Mouse (Mus musculus): ENCODE data around the gene Brms1. TPM values are rescaled to one million over a fixed set of nuclear protein-coding genes. Genes with fewer than 3 reads are reported as not detected.

Brms1 gene
- total and polyA plus RNA-seq, 3 experiments: 22.8 to 50.9 (median 36.3) TPM

DNA sequence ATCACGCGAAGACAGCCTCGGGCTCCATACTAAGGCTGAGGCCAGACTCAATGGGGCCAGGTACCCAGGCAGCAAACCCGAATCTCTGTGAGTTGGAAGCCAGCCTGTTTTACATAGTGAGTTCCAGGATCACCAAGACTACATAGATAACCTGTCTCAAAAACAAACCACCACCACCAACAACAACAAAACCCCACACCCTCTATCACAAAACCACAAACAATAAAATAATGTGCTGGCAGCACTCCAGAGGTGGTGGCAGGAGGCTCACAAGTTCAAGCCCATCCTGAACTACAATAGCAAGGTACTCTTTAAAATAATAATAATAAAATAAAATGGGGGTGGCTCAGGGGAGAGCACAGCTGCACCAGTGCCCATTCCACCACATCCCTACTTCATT, 4.6 kb upstream of the Brms1 start:
- Histone ChIP-seq H3K9me3 (replicated peaks; ENCODE audit: low read length) (no peaks in the 10 kb centered on the region), H3K4me2 (ENCODE audit: insufficient read depth, low read depth, poor library complexity, severe bottlenecking) (no peak overlapping the region), H3K27me3 (replicated peaks) (peaks cover 7% of the 10 kb centered on the region), H3K4me3 (replicated peaks in 1 of 3; ENCODE audit: low read depth in 2 of 3, low read length in 2 of 3, poor library complexity in 1 of 3) (no peak overlapping the region), H3K36me3 (replicated peaks in 1 of 2; ENCODE audit: control insufficient read depth in 1 of 2, insufficient read depth in 1 of 2, low read length in 1 of 2) (peaks cover 0 to 7% of the 10 kb centered on the region in 2 experiments), H3K9ac (ENCODE audit: insufficient read depth, low read depth) (no peak overlapping the region), H3K79me2 (replicated peaks; ENCODE audit: control insufficient read depth, extremely low read depth, insufficient read depth, poor library complexity, severe bottlenecking) (peaks cover 1% of the 10 kb centered on the region; the same call in 1 of the 2 replicates), H3K27ac (ENCODE audit: insufficient read depth, low read depth) (no peak overlapping the region), H3K4me1 (ENCODE audit: control insufficient read depth in 1 of 2, insufficient read depth in 2 of 2) (peaks cover 12 to 24% of the 10 kb centered on the region in 2 experiments)
- TF ChIP-seq USF1 (IDR thresholded peaks at IDR 0.05; ENCODE audit: low read depth, low read length): no peak
- TF ChIP-seq MAFK (IDR thresholded peaks at IDR 0.05; ENCODE audit: insufficient replicate concordance, low read length): no peak
- no peak for TF ChIP-seq POLR2AphosphoS2 (IDR thresholded peaks at IDR 0.05; ENCODE audit: low read depth, low read length)
- TF ChIP-seq MXI1 (IDR thresholded peaks at IDR 0.05; ENCODE audit: low read depth, low read length): no peak
- TF ChIP-seq HCFC1 (IDR thresholded peaks at IDR 0.05; ENCODE audit: low read depth, low read length): no peak
- no peak for TF ChIP-seq NRF1 (IDR thresholded peaks at IDR 0.05; ENCODE audit: low read depth, low read length)
- no peak for TF ChIP-seq JUN (IDR thresholded peaks at IDR 0.05; ENCODE audit: insufficient read depth, low read depth, low read length)
- TF ChIP-seq ZNF384 (IDR thresholded peaks at IDR 0.05; ENCODE audit: low read depth, low read length): no peak
- TF ChIP-seq ETS1 (conservative IDR thresholded peaks at IDR 0.05; ENCODE audit: low read depth, low read length): no peak
- TF ChIP-seq ZKSCAN1 (IDR thresholded peaks at IDR 0.05; ENCODE audit: borderline replicate concordance, low read depth, low read length): no peak
- TF ChIP-seq UBTF (IDR thresholded peaks at IDR 0.05; ENCODE audit: low read depth, low read length): no peak
- no peak for TF ChIP-seq E2F4 (IDR thresholded peaks at IDR 0.05; ENCODE audit: insufficient replicate concordance, low read depth, low read length)
- no peak for TF ChIP-seq RAD21 (IDR thresholded peaks at IDR 0.05; ENCODE audit: low read depth, low read length)
- TF ChIP-seq ZC3H11A (IDR thresholded peaks at IDR 0.05; ENCODE audit: low read depth, low read length): no peak
- TF ChIP-seq EP300 (IDR thresholded peaks at IDR 0.05; ENCODE audit: low read length): no peak
- no peak for TF ChIP-seq IRF4 (IDR thresholded peaks at IDR 0.05; ENCODE audit: low read depth, low read length)
- TF ChIP-seq NELFE (IDR thresholded peaks at IDR 0.05; ENCODE audit: low read depth, low read length): no peak
- no peak for TF ChIP-seq SMC3 (IDR thresholded peaks at IDR 0.05; ENCODE audit: low read depth, low read length)
- no peak for TF ChIP-seq JUND (conservative IDR thresholded peaks at IDR 0.05; ENCODE audit: low read depth, low read length)
- TF ChIP-seq MAX (IDR thresholded peaks at IDR 0.05; ENCODE audit: low read length): no peak
- dilution Hi-C loops (cut with MboI; ENCODE audit: extremely low pct_ligation_motif_present, extremely low pct_unique_long_range_greater_than_20kb, low sequenced_read_pairs) (no loop called here), in situ Hi-C loops (cut with MboI; ENCODE audit: low pct_ligation_motif_present, low pct_unique_long_range_greater_than_20kb, low sequenced_read_pairs) (no loop called here)
- DNase-seq (ENCODE audit: extremely low read depth): no peak

Data from CH12.LX (cell line).